Mouse (Mus musculus): ENCODE measurements around the gene Cdkl3. TPM values are rescaled to one million over a fixed set of nuclear protein-coding genes. Genes with fewer than 3 reads are reported as not detected.

The Cdkl3 gene
- total RNA-seq, 1 experiment from 2014 or later, result 4.0 TPM

- DNase-seq, result no peak
Observed at GRCm38 (mm10) chr11:52122045-52122444, 118.0 kb downstream of the Cdkl3 start.

- no peak for DNase-seq
Observed at GRCm38 (mm10) chr11:52124468-52124867, 120.4 kb downstream of the Cdkl3 start.

DNA sequence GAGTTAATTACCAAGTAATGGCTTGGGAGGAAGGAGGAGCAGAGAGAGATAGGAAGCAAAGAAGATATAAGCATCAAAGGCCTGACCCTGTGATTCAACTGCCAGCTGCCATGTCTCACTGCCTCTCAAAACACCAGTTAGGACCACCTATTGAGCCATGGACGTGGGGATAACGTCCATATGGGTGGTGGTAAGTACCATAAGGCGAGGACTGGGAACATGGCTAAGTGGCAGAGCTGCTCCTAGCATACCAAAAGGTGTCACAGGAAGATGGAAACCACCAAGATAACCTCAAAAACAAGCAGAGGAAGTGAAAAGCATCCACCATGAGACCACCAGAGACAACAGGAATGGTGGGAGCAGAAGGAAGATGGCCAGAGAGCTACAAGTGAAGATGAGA is 123.1 kb downstream of the Cdkl3 start:
- no peak for DNase-seq

- no peak for DNase-seq
Observed at GRCm38 (mm10) chr11:52127760-52128159, 123.7 kb downstream of the Cdkl3 start.

GRCm38 (mm10) chr11:52128316-52129061 is 124.5 kb downstream of the Cdkl3 start:
- DNase-seq, result no peak

DNA sequence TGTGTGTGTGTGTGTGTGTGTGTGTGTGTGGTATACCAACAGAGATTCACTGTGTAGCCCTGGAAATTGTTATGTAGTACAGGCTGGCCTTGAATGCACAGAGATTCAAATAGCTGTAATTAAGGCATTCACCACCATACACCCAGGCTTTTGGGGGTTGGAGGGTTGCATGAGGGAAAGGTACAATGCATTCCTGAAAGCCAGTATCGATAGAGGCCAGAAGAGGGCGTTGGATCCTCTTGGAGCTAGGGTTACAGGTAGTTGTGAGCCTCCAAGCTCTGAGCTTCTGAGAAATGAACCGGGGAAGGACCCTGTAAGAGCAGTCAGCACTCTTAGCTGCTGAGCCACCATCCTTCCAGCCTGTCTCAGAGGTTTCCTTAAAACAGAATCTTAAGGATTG is 125.2 kb downstream of the Cdkl3 start:
- no peak for DNase-seq

GRCm38 (mm10) chr11:52129621-52130450 is 125.8 kb downstream of the Cdkl3 start:
- DNase-seq, result peak; percentile 9

DNA sequence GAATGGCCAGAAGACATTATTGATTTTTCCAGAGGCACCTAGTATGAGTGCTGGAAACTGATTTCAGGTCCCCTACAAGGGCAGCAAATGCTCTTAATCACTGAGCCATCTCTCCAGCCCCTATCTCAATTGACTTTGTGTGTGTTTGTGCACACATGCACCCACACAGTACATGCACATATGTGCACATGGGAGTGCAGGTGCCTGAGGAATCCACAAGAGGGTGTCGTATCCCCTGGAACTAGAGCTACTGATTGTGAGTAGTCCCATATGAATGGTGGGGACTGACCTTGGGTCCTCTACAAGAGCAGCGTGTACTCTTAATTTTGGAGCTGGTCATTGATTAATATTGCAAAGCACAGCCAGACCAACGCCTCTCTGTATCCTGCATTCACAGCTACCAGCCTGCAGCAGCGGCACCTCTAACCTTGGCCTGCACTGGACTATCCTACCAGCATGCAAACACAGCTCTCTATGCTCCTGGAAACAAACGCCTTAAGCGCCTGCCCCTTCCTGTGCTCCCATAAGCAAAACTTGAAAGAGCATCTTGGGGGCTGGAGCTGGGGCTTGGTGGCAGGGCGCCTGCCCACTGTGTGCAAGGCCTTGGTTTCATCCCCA is 126.5 kb downstream of the Cdkl3 start:
- no peak for DNase-seq

Small RNAs within 50 kb of the gene (microRNA-seq; reads per million reads assigned to microRNA genes)
- gene Gm24157 (0 reads per million in 2 experiments), gene Mir3061 (6.0 to 6.5 reads per million in 2 experiments)

Other genes starting within 250 kb of the Cdkl3 start
- 33.8 and 41.2 TPM in 2 replicates for gene Sec24a, start 240.6 kb upstream of the Cdkl3 start, total RNA-seq (2021)
- gene Sar1b, start 240.5 kb upstream of the Cdkl3 start, total RNA-seq (2021), result 93.6 and 96.4 TPM in 2 replicates
- 16.3 and 19.8 TPM in 2 replicates for gene Jade2, start 146.6 kb upstream of the Cdkl3 start, total RNA-seq (2021)
- 20.1 and 20.5 TPM in 2 replicates for gene Cdkn2aipnl, start 36.6 kb upstream of the Cdkl3 start, total RNA-seq (2021)
- 140 and 160 TPM in 2 replicates for gene Ube2b, start 3.5 kb upstream of the Cdkl3 start, total RNA-seq (2021)
- 77.2 and 91.2 TPM in 2 replicates for gene Ppp2ca, start 94.5 kb downstream of the Cdkl3 start, total RNA-seq (2021)
- not detected in 2 replicates for gene Olfr1373, start 141.3 kb downstream of the Cdkl3 start, total RNA-seq (2021)
- gene Olfr1371, start 209.8 kb downstream of the Cdkl3 start, total RNA-seq (2021), result not detected in 2 replicates
- gene Skp1a, start 227.8 kb downstream of the Cdkl3 start, total RNA-seq (2021), result 448 and 476 TPM in 2 replicates

Measured in adrenal gland, postnatal 25 days (tissue).